Mouse (Mus musculus) A20 (cell line): ENCODE measurements around the gene Cryl1.

ENCODE experiments used
- DNase-seq: peaks from one replicate; pipeline ENCODE4 v3.0.0-alpha.2; 2011; ENCODE audit warnings: low read depth, low spot score

The Cryl1 gene

DNA sequence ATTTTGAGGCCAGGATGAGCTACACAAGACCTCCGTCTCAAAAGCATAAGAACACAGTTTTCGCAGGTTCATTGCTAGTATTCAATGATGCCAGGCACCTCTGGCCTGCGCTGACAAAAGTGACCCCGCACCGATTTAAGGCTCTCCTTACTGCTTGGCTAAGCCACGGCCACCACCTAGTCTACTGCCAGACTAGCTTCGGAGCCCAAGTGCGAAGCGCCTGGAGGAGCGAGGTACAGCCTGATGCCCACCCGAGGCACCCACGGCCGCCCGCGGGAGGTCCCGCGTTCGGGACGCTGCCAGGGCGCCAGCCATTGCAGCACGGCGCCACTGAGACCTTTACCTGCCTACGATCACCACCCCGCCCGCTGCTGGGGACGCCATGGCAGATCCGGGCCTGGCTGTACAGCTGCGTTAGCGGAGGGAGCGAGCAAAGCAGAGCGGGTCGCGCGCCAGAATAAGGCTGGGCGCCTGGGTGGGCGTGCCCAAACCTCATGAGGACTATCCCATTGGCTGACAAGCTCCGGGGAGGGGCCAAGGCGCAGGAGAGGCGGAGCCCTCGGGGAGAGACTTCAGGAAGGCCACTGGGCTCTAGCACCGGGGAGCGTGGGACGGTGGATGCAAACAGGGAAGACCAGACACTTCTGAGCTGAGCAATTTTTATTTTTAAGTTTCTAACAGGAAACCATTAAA is at the start of gene Cryl1:
TSS of gene Cryl1 (minus strand) at position 465 of the 693 bp plus-strand sequence.
- DNase-seq = peak; percentile 97

DNA sequence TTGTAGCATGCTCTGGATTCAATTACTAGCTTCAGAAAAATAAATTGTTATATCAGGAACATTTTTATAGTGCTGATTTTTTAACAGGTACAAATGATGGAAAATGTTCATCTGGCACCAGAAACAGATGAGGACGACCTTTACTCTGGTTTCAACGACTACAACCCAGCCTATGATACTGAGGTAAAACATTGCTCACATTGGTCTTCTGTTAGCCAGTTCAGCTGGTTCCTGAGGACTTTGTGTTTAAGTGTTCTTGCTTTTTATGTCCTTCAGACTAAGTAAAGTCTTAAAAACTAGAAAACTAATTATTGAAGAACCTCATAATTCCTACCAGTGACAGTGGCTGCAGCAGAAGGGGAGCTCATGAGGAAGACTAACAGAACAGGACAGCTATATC is 32.1 kb upstream of the Cryl1 start:
- DNase-seq = no peak

DNA sequence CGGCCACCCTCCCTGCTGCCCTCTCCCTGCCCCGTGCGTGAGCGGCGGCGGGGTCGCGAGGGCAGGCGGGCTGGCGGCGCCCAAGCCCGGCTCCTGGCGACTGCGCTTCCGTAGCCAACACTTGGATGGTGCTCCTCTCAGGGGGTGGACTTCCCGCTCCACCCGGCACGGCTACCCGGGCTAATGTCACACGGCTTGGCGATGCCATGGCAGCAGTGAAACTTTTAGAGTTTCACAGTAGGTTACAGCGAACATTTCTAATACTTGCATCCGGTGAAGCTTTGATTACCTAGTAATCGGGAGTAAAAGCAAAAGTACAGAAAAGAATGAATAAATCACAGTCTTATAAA is 25.9 kb upstream of the Cryl1 start:
- DNase-seq = no peak

DNA sequence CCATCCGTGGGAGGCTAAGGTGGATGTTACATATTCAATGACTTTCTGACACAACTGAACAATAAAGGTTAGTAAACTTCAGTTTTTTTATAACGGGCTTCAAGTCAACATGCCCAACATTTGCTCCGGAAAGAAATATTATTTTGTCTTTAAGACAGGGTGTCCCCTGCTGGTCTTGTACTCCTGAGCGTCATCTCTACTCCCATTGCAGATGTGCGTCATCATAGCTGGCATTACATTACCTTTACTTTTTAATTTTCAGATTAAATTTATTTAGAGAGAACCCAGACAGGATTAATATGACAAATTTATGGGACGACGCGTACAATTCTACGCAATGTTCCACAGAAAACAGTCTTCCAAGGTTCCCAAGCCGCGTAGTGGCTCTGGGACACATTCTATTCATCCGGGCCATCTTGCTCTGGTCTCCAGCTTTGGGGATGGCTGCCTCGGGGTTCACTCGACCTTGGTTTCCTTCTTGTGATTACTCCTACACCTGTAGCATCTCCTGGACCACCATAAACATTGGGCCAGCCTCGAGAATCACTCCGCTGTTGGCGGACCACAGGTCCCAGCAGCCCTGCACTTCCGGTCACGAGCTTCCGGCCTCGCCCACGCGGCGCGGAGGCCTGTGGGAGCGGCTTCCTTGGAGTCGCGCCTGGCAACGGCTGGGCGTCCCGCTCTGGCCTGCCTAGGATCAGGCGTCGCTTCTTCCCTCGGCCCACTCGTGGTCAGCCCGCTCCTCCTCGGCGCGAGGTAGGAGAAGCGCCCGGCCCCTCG is 25.3 kb upstream of the Cryl1 start, which contains the start of gene Ift88:
TSS of gene Ift88 (plus strand) at position 631 of the 780 bp plus-strand sequence.
- DNase-seq = peak; percentile 90

DNA sequence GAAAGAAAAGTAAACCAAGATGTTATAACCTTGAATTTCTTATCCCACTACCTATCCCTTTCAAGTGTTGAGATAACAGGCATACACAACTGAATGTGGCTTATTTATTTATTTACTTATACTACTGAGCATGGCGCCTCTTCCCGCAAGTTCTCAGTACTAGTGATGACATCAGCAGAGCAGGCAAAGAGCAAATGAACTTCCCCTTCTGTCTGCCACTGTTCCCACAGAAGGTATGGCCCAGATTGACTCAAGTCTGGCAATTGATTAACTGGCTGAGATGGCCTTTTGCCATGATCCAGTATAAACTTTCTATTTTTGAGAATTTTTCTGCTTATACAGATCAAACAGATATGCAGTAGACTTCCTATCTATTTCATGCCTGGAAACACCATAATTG is 18.9 kb upstream of the Cryl1 start:
- DNase-seq = no peak

DNA sequence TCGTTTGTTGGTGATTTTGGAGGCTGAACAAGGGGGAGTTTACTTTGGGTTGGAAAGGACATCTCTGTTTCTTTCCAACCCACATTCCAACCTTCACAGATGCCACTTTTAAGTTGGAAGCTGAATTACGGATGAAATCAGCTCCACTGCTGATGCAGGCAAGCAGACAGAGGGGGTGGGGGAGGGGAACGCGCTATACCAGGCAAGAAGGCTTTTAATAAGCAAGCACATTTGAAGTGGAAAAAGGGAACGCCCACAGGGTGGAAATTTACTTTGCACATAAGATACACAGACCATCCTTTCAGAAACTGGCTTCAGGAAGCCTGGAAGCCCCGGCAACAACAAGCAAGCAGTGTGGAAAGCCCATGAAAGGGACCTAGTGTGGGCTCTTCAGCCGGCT is 13.8 kb upstream of the Cryl1 start:
- DNase-seq = no peak

DNA sequence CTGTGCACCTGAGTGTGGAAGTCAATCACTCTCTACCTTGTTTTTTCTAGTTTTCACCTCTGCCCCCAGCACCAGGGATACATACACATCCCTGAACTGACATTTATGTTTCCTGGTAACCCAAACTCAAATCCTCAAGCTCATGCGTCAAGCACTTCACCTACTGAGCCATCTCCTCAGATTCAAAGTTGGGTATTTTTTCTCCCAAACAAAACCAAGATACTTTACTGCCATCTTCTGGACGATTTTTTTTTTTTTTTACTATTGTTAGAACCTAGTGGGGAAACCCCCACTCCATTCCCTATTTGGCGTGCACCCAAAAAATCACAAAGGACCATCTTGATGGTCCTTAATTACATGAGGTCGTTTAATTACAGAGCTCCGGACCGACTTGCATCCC is 10.8 kb upstream of the Cryl1 start:
- DNase-seq = peak; percentile 26

DNA sequence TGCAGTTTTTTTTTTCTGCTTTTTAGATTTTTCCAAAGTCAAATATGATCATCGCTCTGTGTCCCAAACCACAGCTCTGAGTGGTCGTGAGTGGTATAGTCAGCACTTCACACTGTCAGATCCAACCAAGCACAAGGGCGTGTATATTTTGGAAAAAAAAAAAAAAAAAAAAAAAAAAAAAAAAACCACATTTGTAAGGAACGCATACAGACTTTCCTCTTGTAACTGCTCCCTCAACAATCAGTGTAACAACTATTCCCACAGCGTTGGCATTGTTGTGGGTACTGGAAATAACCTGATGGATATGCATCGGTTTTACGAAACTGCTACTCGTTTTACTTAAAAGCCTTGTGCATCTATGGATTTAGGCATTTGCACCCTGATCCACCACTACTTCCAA is 9.8 kb upstream of the Cryl1 start:
- no peak for DNase-seq

DNA sequence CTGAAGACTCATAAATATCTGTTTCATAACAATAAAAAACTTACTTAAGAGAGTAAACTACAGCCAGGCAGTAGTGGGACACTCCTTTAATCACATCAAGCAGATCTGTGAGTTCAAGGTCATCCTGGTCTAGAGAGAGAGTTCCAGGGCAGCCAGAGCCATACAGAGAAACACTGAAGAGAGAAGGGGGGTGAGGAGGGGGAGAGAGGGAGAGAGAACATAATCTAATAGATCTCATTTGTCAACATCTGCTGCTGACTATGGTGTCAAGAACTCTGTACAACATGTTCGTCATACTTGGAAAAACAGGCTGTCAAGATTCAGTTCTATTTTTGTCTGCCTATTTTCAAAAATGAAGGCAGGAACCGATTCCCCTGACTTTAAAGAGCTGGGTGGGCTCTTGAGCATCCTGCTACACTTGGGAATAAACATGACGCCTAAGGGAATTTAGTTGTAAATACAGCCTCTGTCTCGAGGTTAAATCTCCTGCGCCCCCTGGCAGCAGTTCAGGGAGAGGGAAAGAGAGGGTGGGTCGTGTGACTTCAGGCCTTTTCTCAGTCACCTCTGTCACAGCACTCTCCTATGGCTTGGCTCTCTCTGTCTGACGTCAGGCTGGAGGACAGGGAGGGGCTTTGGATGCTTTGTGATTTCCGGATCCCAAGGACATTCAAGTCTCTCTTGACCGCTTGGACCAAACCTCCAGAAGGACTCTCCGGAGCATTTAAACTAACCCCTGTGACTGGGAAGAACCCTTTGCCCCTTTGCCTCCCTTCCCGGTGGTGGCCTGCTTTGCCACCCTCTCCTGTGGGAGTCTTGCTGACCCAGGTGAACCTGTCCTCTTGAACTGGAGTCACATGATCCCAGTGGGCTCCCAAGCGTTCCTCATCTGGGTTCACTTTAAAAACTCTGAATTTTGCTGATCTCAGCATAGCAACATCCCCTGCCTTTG is 9.0 kb upstream of the Cryl1 start:
- DNase-seq = peak; percentile 37

DNA sequence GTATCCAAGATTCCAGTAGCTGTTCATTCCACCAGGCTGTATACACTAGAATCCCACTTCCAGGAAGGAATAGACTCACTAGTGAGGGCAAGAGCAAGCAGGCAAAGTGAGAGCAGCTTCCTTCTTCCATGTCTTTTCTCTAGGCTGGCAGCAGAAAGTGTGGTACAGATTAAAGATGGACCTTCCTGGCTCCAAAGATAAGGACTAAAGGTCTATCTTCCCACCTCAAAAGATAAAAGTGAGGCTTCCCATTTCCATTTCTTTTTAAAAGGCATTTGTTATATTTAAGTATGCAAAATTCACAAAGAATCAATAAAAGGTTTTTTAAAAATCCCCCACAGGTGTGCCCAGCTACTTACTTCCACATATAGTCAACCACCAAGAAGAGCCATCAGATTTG is 4.5 kb upstream of the Cryl1 start:
- DNase-seq = no peak

DNA sequence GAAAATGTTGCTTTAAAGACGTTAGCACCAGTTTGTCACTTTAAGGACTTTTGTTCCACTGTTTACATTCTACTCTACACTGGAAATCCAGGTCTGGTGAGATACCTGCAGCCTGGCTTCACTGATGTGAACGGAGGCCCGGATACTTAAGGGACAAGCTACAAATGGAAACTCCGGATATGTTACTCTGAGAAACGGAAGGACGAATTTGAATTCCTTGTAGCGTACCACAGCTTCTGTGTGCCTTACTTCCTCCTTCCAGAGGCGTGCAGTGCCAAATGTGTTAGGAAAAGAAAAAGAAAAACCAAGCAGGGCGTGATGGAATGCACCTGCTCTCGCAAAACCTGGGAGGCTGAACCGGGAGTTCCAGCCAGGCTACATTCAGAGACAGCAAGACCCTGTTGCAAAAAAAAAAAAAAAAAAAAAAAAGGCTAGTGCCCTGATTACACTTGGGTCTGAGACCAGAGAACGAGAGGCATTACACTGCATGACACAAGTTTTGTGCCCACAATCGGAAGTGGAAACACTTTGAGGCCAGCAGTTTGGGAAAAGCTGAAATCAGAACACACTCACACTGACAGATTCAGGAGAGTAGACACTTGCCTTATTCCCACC is 591 bp upstream of the Cryl1 start:
- DNase-seq = peak; percentile 79

DNA sequence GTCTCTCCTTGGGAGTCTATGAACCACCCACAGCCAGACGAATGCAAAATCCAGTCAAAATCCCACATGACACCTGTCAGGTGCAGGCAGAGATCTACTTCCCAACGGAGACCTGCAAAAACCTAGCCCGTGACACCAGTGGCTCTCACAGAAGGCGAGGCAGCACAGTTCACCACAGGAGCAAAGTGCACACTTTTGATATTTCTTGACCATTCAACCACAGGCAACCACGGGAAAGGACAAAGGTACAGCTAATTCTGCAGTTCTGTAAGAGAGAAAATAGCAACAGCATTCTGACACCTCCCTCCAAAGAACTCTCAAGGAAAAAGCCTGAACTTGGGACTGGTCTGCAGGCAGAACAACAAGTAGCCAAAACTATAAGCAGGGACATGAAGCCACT is 1.1 kb downstream of the Cryl1 start:
- no peak for DNase-seq

DNA sequence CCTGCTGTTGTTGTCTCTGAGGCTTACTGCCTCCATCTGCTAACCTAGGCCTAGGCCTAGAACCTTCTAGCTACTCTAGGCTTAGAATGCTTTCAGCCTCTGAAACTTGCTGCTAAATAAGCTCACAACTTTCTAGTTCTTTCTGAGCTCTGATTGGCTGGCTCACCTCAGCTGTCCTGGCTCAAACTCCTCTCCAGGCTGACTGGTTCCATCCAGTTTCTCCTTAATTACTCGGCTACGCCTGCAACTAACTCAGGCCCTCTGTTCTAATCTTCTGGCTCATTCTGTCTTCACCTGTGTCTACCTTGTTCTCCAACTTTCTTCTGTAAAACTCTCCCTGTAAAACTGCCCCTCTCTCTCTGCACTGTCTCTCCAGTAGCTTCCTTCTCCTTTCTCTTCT is 2.9 kb downstream of the Cryl1 start:
- no peak for DNase-seq

DNA sequence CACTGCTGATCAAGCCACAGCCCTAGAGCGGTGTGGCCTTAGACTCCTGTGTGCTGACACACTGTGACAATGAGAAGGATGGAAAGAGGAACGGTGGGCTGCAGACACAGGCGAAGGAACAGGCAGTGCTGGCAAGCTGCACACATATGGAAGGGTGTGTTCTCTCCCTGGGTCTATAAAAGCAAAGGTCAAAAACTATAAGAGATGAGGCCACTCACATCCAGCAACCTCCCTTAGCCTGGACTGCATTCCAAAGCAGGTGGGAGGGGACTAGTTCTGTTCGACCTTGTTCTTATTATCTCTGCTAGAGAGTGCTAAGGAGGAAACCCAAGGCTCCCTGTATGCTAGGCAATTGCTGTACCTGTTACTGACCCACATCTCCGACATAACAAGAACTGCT is 6.1 kb downstream of the Cryl1 start:
- DNase-seq = no peak

DNA sequence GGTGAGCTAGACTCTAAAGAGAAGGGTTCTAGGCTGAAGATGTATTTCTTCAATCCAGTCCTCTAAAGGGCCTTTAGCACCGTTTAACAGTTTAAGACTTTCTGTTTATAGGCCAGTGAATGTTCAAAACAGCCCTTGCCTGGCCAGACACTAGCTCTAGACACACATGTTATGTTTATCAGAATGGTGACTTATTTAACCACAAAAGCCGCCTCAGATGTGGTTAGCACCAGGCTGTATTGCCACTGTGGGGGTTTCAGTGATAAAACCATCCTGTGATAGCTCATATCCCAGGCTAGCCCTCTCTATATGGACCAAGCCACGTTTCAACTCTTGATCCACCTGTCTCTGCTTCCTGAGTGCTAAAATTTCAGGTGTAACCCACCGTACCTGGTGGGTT is 6.7 kb downstream of the Cryl1 start:
- DNase-seq = no peak

DNA sequence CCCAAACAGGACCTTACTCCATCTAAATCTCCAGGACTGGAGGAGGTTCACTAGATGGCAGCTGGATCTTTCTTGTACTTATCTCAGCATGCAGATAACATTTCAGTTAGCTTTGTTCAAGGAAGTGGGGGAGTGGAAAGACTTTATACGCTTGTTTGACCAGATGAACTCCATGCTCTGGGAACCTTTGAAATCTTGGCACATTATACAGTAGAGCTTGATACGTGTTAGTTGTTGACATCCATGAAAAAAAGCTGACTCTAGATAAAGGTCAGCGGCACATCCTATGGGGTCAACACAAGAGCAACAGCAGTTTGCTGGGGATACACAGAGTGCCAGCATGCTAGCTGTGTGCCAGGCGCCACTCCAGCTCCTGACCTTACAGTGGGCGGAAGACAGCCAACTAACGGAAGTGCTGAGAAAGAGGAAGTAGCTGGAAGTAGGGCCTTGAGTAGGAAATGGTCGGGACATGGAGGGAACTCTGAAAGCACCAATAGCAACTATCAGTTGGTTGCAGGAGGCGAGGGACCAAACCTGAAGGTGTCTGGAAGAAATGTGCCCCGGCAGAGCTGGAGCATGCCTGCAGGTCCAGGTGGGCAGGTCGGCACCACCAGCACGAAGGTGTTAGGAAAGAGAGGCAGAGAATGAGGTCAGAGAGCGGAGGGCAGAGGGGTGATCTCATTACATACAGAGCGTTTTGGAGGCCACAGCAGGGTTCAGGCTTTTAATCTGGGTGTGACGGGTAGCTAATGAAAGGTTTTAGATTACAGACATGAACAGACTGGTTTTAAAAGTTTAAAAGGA is 11.4 kb downstream of the Cryl1 start:
- no peak for DNase-seq

DNA sequence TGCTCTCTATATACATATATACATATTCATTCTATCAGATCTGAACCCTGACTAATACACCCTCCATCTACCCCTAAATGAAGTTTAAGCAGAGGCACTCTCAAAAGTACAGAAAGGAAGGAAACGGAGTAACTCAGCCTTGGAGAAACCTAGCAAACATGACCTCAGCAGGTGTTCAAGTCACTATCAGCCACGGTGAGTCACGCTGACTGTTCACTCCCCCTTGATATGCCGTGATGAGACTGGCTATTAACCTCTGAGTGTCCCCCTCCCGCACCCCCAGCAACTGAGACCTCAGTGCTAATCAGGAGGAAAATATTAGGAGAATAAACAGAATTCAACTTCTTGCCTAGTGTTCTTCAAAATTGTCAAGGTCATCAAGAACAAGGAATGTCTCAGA is 12.7 kb downstream of the Cryl1 start:
- DNase-seq = no peak

DNA sequence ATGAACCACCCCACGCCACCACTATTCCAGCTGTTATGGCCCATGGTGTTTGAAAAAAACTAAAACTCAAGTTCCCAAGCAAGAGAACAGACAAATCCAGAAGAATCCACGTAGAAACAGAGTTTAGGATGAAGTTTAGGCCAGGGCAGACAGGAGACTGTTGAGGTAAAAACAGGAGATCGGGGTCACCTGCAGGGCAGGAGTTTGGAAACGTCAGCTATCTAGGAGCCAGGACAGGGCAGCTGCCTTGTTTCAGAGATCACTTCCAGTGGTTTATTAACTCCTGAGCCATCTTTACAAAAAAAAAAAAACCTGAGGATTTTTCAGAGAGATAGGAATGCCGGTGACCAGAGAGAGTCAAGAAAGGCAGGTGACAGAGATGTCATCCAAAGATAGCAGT is 20.8 kb downstream of the Cryl1 start:
- no peak for DNase-seq

DNA sequence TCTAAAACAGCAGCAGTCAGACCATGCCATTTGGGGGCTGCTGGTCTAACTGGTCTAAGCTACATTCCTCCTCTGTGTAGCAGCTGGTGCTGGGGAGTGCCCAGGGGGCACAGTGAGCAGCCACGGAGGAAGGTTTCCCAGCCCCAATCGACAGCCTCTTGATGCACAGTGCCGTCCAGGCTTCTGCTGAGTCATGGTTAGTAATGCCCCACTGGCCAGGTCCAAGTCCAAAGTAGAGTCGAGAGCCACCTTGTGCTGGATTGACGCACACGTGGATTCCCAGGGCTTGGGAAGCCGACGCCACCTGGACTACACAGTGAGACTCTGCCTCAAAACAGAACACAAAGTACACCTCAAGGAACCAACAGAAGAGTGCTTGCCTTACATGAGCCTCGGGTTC is 21.4 kb downstream of the Cryl1 start:
- no peak for DNase-seq

DNA sequence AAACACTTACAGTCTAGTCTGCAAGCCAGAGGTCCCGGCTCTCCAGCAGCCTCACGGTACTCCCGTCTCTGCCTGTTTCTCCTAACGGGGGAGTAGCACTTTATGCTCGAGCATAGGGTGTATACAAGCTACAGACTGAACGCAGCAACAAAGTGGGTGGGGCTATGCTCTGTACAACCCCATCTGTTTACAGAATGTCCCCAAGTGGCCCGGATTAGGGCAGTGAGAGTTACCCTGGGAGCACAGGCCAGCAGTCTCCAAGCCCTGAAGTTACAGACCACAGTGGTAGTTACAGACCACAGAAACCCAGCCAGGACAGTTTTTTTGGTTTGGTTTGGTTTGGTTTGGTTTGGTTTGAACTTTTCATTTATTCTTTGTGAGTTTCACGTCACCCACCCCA is 22.3 kb downstream of the Cryl1 start:
- DNase-seq = no peak

DNA sequence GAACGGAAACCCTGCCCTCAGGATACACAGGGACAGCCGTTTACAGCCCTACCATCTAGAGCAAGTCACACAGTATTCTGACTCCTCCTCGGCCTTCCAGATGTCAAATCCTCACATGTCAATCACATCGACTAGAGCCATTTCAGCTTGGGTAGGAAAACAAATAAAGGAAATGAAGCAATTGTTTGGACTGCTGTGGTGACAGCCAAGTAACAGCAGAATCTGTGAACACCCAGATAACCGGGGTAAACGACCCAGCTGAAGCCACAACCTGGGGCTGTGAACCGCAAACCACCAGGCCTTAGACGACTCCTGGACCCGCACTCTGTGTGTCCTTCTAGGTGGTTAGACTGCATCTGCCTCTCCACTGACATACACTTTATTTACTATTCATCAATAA is 23.1 kb downstream of the Cryl1 start:
- DNase-seq = no peak
